Mouse (Mus musculus) c-Kit-positive CD71-positive TER-119-positive erythroid progenitor cells, embryonic 14.5 days (primary cell): ENCODE results near the gene Rex2.
"Not testable (repeated sequence)": the region's sequence is repeated elsewhere in the genome, so short reads cannot be mapped to it uniquely, and the experiment has no call there.

ENCODE experiments used
- DNase-seq: peaks from one replicate; pipeline ENCODE4 v3.0.0-alpha.2; 2013; ENCODE audit warnings: low spot score

Rex2 gene

GRCm38 (mm10) chr4:147021550-147021949, at the start of gene Rex2:
Gene Rex2, plus strand, starts transcription at chr4:147021850.
- DNase-seq: not testable (repeated sequence)

GRCm38 (mm10) chr4:146976581-146976980, 45.1 kb upstream of the Rex2 start:
- DNase-seq: not testable (repeated sequence)

- not testable (repeated sequence) for DNase-seq
Measured at GRCm38 (mm10) chr4:147018400-147018799, 3.2 kb upstream of the Rex2 start.

DNA sequence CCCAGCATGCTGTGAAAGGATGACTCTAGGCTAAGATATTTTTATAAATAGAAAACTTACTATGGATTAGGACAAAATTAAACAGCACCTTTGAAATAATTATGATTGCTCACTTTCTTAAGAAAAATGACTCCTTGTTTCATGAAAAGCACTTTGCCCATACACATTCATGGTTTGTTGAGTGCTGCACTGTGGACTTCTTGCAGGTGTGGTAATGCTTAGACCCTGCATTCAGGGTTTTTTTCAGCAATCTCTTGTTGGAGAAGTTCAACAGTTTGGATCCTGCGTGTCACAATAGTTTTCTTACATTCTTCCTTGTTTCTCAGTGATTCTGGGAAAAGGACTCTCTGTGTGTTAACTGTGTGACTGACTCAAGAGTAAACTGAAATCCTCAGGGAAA, 4.7 kb downstream of the Rex2 start:
- not testable (repeated sequence) for DNase-seq

GRCm38 (mm10) chr4:147031308-147032036, 9.8 kb downstream of the Rex2 start:
- not testable (repeated sequence) for DNase-seq

DNA sequence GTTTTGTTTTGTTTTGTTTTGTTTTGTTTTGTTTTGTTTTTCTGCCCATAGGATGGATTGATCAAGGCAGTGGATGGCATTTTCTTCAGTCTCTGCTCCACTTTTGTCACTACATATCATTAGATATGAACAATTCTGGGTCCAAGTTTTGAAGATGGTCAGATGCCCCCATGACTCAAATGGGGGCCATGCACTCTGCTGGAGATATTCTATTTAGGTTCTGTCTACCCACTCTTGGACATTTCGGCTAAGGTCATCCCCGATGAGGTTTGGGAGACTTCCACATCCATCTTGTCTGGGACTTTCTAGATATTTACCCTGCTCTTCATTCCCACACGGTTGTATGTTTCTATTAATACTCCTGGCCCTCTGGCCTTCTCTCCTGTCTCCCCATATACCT, 42.1 kb downstream of the Rex2 start:
- not testable (repeated sequence) for DNase-seq

DNA sequence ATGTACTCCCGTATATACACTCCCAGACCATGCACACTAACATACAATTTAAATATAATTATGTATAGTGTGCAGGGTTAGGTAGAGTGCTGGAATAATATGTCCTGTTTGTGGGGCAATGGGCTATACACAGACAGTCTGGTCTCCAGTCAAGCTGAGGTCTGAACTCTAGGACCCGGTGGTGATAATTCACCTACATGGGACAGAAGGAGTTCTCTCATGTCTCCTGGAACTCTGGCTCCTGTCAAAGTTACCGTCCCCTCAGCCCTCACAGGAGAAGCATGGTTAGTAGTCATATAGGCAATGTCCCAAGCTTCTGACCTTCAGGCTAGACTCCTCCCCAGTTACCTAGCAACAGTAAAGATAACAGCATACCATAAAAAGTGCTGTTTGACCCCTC, 44.2 kb downstream of the Rex2 start:
- DNase-seq: not testable (repeated sequence)

DNA sequence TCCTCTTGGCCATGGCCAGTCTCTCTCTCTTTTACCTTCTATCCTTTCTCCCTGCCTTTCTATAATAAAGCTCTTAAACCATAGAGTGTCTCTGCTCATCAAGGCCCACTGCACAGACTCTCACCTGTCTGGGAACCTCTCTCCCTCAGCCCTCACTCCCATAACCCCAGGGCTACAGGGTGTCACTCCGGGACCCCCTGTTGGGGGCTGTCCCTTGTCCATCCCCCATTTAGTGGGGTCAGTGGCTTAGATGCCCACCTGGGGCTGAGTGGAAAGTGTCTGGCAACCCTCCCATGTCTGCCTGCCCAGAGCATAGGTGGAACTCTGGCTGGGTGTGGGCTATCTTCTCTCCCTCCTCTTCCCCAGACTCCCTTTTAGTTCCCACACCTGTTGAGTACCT, 44.7 kb downstream of the Rex2 start:
- DNase-seq: not testable (repeated sequence)

- not testable (repeated sequence) for DNase-seq
Measured at GRCm38 (mm10) chr4:147095641-147096040, 74.0 kb downstream of the Rex2 start.

DNA sequence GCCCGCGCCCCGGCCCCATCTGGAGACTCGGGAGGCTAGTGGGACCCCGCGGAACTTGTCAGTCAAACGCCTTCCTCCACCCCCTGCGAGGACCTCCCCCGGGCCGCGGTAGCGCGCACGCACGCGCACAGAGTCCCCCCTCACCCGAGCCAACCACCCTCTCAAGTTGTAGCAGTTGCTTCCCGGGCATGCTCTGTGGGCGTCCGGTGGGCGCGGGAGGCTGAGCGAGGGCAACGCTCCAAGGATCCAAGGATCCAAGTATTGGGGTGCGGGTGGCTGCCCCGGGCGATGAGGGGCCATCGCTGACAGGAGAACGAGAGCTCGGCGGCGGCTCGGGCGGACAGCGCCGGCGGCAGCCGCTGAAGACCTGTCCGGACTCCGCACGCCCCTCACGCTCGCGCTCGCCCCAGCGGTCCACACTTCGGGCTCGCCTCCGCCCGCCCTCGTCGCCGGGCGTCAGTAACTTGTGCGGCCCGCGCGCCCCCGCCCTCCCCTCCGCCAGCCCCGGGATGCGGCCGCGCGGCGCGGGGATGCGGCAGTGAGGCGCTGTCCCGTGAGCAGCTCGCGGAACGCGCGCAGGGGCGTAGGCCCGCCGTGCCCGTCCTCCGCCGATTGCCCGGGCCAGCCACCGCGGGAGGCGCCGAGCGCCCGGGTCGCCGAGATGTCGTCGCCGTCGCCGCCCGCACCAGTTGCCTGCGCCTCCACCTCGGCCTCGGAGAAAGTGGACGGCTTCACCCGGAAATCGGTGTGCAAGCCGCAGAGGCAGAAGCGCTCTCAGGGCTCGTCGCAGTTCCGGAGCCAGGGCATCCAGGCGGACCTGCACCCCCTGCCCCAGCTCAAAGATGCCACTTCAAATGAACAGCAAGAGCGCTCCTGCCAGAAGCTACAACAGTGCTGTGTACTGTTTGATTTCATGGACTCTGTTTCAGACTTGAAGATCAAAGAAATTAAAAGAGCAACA, 80.3 kb downstream of the Rex2 start:
- not testable (repeated sequence) for DNase-seq

GRCm38 (mm10) chr4:147103814-147104213, 82.2 kb downstream of the Rex2 start:
- not testable (repeated sequence) for DNase-seq
